Mouse (Mus musculus) right cerebral cortex, adult 2 months (tissue): ENCODE results near the gene Ntrk3.

Experiments
- DNase-seq, 2 experiments: peaks; one replicate each; pipeline ENCODE4 v3.0.0; 2021 to 2022; ENCODE audit warnings: low spot score in 2 of 2

Gene Ntrk3

DNA sequence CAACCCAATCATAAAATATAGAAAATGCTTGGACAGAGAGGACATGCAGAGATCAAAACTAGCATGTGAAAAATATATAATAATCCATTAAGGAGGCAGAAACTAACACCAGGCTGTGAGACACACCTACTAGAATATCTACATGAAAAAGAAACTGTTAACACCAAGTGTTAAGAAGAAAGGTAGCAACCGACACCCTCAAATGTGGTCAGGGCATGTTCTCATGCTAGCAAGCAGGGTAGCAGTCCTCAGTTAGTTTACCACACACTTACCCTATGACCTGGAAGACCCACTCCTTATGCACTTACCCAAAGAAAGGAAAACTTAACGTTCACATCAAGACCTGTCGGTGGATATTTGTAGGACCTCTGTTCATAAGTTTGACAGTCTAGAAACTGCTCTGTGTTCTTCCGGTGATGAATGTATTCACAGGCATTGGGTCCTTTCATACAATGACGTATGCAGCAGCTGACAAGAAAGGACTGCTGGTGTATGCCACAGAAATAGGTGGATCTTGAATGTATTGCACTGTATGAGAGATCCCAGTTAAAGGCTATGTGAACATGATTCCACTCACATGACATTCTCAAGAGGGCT is at the start of gene Ntrk3:
Gene Ntrk3, minus strand, starts transcription at position 399 of the 597 bp plus-strand sequence.
- no peak for DNase-seq

DNA sequence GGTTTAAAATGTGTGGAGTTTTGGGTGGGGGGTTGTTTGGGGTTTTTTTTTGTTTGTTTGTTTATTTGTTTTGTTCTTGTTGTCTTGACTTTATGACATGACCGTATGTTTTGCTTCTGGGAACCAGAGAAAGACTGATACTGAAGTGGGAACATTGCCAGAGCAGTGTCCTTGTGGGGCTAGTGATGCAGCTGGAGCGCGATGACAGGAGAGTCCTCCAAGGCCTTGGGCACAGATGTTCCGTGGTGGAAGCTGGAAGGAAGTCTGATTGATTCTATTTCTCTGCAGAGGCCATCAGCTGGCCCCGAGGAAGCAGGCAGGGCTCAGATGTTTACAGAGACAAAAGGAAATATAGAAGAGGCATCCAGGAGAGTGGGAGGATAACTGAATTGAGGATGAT is 48.1 kb upstream of the Ntrk3 start:
- DNase-seq: no peak

DNA sequence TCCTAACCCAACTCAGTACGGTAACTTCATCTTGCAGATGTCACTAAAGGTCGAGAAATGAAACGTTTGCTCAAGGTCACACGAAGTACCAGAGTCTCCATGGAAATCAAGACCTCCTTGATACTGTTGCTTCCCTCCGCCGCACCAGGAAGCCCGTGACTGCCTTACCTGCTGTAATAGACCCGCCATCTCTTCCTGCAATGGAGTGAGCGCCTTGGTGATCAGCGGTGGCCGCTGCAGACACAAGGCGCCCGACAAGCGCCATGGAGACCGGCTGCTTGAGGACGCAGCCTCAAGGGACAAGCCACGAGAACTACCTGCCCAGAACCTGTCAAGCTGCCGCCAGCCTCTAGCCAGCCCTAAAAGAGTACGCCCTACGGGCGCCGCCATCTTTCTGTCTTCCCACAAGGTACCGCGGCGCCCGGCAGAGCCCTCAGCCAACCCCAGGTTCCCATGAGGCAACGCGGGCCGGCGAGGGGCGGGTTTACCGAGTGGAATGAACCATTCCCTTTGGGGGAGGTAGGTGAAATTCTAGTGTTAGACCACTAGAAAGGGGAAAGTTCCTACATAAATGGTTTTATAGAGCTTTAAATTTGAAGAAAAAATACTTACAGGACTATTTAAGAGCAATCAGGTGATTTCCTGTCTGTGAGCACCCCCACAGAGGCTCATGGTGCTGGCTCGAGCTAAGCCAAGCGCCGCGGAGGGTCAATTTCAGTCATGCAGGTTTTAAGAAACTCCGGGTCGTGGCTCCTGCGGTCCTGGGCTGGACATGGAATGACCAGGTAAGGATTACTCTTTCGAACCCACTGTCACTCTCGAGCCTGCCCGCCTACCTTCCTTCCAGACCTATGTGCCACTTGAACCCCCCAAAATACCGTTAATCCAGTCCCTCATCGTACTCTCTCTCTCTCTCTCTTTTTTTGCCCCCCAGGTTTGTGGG is 45.1 kb upstream of the Ntrk3 start, which contains the start of the genes Mrps11 and Mrpl46:
Gene Mrps11, plus strand, starts transcription at position 481 of the 943 bp plus-strand sequence.
Gene Mrpl46, minus strand, starts transcription at position 893 of the 943 bp plus-strand sequence.
- DNase-seq: peak; percentile 86 to 87

DNA sequence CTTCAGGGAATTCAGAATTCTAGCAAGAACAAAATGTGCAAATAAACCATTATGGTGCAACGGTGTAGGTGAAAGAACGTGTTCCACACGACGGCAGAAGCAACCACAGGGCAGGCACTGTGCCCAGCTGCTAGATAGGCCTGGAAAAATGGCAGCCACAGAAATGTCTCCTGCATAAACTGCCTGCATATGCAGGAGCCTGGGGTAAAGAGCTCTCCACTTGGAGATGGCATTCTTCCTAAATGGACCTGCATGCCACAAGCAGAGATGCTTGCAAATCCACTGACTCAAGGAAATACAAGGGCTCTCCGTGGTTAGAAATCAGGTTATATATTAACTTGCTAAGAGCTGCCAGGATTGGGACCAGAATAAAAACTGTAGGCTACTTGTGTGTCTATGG is 40.9 kb upstream of the Ntrk3 start:
- no peak for DNase-seq

DNA sequence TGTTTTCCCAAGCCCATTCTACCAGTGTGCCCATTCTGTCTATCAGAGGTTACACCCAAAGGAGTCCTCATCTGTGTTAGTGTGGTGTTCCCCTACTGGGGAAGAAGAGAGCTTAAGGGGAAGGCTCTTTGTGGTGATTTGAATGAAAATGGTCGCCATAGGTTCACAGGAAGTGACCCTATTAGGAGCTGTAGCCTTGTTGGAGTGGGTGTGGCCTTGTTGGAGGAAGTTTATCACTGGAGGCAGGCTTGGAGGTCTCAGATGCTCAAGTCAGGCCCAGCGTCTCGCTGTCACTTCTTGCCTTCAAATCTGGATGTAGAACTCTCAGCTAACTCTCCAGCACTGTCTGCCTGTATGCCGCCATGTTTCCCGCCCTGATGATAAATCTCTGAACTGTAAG is 33.1 kb upstream of the Ntrk3 start:
- no peak for DNase-seq

DNA sequence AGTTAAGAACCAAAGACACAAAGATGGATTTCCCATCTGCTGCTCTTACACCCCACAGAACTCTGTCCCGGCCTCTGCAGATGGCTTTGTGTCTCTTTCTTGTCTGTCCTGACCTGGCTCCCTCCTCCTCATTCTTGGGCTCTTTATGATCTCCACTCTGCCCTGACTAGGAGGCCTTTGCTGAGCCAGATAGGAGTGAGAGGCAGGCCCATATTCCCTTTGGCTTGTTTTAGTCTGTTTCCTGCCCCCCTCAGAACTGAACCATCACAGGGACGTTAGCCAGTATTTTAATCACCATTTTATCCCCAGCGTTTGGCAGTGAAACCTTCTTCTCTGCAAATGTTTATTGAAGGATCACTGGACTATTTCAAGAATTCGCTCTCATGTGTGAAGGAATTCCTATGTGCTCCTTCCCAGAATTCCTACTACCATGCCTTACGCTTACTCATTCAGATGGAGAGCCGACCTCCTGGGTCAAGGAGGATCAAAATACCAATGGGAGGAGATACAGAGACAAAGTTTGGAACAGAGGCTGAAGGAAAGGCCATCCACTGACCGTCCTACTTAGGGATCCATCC is 31.4 kb upstream of the Ntrk3 start:
- no peak for DNase-seq

DNA sequence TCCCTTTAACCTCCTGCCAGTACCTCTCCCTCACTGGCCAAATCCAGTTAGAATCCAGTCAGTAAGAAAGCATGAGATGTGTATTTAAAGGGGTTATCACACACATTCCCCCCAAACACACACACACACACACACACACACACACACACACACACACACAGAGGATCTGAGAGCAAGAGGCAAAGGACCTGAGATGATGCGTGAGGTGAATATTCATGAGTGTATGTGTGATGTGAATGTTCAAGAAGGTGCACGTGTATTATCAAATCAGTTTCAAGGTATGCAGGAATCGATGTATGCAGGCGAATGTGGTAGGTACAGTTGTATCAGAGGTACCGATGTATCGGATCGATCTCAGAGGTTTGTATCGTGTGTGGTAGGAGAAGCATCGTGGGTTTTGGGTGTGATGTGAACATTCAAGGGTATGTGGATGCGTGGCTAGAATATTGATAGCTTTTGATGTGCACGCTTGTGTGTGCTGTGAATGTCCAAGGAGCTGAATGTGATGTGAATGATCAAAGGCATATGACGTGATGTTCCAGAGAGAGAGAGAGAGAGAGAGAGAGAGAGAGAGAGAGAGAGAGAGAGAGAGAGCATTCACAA is 30.2 kb upstream of the Ntrk3 start:
- DNase-seq: no peak

DNA sequence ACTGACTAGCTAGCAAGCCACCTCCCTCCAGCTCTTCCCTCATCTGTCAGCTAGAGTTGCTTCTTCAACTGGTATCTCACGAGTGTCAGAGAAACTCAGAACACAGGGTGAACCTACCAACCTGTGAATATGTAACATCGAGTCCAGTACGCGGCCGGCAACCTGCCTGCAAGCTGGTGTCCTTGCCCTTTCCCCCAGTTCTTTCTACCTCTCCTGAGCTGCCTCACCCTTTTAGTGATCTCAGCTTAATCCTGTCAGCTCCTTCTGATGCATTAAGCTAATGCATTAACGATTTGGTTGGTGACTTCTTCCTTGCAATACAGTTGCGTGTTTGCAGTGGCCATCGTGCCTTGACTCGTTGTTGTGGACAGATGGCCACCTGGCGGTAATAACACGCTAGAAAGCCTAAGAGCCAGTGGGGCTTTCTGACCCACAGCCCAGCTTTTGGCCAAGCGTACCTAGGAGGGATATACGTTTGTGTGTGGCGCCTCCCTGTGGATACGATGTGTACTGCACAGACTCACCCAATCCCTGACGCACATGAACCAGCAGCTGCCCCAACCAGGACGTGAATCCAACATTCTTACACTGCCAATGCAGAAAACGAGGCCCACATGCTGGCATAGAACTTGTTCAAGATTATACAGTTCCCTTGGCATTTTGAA is 28.3 kb upstream of the Ntrk3 start:
- DNase-seq: peak; percentile 95

DNA sequence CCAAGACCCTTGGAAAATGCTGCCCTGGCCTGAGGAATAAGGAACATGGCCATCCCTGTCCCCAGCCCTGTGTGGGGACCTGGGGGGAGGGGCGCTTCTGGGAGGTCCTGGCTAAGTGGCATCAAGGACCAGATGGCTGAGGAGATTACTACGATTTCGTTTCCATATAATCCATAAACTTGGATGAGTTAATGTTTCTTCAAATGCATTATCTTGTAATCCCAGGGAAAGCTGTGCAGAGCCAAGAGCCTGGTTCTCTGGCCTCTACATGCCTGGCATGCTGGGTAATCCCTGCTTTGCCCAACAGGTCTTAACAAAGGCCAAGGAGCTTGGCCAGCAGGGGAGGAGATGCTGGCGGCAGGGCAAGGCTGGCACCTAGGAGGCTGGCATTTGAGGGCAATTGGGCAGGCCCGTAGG is 27.4 kb upstream of the Ntrk3 start:
- no peak for DNase-seq

DNA sequence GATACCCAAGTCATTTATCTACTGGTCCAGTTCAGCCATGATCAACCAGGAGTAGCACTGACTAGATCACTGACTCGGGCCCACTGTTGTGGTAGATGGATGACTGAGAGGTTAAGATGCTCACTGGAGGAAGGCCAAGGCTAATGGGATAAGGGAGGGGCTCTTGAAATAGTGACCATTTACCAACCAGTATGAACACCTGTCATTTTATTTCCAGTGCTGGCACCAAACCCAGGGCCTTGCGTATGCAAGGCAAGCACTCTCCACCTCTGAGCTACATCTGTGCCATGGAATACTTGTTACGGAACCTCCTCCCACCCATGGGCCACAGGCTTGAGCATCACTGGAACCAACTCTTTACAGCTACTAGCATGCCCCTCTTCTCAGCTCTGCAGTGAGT is 26.0 kb upstream of the Ntrk3 start:
- no peak for DNase-seq

DNA sequence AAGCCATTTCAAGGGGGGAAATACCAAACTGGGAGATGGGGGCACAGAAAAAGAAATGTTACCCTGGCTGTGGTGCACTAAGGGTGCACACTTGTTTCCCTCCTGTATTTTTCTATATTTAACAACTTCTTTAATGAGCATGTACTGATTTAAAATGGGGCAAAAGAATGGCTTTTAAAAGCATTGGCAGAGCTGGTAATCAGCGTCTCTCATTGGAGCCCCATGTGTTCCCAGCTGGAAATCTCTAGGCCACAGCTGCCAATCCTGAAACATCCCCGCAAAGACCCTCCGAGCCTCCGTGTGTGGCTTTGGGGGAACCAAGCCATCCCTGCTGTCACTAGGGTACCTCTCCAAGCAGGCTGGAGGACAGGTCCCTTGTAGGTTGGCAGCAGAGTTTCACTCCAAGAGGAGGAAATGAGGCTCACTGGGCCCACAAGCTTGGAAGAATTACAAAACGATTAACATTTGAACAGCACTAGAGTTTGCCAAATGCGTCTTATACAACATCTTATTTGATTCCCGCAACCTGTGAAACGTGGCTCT is 16.7 kb upstream of the Ntrk3 start:
- no peak for DNase-seq

DNA sequence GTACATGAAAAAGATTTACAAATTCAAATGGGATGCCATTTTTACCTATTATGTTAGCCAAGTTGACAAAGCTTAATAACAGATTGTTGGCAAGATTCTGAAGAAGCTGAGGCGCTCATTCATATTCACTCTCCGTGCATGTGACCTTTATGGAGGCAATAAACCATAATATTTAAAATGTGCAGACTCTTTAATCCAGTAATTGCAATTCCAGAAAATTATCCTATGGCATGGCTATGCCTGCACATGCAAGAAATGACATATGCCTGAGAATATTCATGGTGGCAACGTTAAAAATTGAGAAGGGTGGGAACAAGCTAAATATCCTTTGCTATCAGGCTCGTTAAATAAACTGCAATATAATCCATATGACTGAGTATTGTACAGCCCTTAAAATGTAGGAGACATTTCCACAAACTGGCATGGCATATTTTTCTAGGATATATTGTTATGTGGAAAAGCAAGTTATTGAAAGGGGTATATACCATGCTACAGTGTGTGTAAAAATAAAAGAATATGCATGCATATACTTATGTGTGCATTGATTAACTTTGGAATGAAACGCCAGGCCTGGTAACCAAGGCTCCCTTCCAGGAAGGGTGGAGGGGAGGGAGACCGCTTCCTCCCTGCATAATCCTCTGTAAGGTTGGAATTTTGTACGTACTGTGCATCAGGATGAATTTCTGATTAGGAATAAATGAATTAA is 16.1 kb upstream of the Ntrk3 start:
- DNase-seq: no peak

DNA sequence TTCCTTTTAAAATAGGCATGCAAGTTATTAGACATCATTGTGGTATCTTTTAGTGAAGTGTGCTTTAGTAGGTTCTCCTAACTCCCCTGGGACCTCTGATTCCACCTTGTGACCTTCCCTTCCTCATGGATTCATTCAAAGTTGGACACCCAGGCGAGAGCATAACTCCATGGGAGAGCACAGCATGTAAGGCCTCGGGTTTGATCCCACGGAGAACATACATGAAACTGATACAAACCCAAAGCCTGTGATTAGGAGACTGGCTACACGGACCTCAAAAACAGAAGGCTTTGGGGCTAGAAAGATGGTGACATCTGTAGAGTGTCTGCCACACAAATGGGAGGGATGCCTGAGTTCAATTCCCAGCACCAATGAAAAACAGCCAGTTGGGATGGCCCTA is 15.1 kb upstream of the Ntrk3 start:
- DNase-seq: no peak

DNA sequence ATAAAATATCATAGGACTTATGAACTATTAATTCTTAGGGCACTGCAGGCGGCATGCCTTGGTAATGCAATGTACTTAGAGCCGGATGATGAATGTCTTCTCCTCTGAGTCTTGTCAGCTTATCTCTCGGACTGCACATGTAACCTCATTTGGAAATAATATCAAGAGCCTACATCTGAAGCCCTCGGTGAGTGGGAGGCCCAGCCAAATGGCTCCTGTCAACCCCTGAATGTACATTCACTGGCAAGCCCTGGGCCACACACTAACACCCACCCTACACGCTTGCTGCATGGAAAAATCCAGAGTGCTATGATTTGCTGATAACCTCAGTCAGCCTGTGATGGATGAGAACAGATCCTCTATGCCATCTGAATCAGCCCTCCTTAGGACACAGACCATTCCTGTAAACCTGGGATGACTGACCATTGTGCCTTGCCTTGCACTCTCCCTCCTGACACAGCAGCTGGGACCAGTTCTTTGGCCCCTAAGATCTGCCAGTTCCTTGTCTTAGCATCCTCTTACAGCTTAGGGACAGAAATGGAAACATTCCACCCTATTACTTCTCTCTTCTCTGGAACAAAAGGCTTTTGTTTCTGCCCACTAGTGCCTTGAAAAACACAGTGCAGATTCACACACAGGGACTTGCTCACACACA is 6.0 kb upstream of the Ntrk3 start:
- no peak for DNase-seq

DNA sequence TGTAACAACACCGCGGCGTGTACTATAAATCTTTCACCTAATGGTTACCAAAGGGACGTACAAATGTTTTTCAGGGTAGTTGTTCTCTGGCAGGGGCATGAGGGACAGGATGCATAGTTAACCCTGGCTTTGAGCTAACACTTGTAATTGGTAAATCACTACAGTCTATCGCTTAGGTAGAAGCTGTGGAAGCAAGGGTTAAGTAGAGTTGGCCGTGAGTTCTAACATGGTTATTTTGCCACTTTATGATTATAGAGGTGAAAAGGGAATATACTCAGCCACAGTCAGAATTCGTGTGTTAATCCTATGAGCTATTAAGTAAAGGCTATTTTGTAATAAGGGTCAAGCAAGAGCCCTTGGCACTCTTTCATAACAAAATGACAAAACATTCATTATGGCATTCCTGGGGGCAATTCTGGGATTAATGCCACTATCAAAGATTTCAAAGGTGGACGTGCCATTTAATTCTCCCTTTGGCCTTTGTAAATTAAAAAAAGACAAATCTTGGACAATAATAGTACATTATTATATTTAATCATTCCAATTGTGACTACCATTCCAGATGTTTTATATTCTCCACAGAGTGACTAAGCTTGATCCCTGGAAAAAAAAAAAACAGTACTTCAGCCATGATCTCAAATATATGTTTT is 1.7 kb upstream of the Ntrk3 start:
- no peak for DNase-seq

DNA sequence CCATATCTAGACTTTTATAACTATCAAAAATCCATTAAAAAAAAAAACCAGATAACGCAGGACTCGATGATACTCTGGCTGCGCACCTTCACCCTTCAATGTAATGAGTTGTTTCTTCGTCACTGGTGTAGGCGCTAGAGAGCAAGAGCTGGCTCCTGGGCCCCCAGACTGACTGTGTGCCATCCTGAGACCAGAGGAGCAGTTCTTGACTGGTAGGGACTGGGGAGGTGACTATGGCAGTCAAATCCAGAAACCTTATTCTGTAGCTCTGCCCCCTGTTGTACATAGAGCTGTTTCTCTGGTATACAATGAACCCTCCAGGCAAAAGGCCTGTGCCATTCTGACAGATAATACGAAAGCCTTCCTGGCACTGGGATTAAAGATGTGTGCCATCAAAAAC is 616 bp downstream of the Ntrk3 start:
- no peak for DNase-seq

DNA sequence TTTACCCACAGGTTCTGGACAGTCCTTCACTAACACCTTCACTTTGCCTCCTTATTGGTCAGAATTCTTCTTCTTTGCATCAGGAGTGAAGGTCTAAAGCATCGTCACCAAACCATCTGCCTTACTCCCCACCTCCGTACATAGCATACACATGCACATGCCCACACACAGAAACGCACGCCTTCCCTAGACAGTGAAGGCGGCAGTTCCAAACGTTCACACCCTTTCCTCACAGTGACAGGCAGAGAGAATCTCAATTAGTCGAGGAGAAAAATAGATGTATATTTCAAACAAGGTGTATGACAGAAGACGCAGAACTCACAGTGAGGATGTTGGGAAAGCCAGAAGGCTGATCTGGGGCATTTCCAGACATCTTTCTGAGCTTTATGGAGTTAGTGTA is 6.4 kb downstream of the Ntrk3 start:
- DNase-seq: peak; percentile 70 to 72

DNA sequence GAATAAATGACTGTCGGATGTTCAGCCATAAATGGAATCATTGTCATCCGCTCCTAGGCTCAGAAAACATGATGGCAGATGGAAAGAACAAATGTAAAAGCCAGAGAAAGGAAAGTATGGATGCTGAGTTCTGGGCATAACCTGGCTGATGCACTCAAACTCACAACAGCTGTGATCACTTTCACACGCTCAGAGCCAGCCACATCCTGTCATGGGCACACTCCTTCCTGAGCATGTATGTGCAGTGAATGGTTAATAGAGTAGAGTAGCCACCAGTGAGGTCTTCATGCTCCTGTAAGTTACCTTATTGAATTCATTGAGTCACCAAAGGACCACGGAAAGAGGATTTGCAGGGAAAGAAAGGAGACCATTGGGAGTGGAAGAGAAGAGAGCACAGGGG is 13.2 kb downstream of the Ntrk3 start:
- no peak for DNase-seq

DNA sequence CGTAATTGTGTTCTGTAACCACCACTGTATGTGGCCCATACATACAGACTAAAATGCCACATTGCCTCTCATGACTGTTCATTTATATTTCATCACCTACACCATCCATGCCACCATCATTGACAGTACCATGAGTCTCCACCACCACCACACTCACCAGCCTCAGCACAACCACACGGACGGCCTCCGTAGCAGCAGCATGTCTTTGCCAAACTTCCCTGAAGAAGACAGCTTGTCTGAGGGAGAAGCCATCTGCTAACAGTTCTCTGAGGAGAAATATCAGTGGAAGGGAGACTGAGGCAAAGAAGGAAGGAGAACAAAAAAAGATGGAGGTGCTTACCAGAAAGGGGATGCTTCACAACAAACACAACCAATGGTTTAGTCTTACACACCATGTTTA is 15.8 kb downstream of the Ntrk3 start:
- DNase-seq: no peak
